Mouse (Mus musculus) heart, postnatal 0 days (tissue): ENCODE measurements around the gene Acrbp. TPM values are rescaled to one million over a fixed set of nuclear protein-coding genes. Genes with fewer than 3 reads are reported as not detected.
A peak's percentile ranks its signal among the peaks of the same experiment; 100 is the strongest.

Source experiments
- ATAC-seq: fragments of 200-750 bp; cut with Nextera tagmentation; 2 replicates; pipeline ENCODE4 v1.8.0; 2017; ENCODE audit warnings: low read depth, moderate number of reproducible peaks, moderate library complexity; ENCODE audit not compliant: insufficient read depth
- DNase-seq: peaks from one replicate; pipeline ENCODE4 v3.0.0-alpha.2; 2016; ENCODE audit warnings: low spot score
- H3K27ac ChIP-seq: fragments of 300-500 bp; sonication (generic); 2 replicates; pipeline ENCODE4 v1.5.1; 2014; ENCODE audit warnings: low read depth, mild to moderate bottlenecking
- H3K27me3 ChIP-seq: fragments of 300-500 bp; sonication (generic); 2 replicates; pipeline ENCODE4 v1.6.1; 2014; ENCODE audit warnings: low read length, mixed read lengths; ENCODE audit not compliant: control insufficient read depth, insufficient read depth
- H3K36me3 ChIP-seq: fragments of 300-500 bp; sonication (generic); replicated peaks from 2 replicates; pipeline ENCODE4 v1.6.1; 2014; ENCODE audit warnings: low read length, mixed read lengths; ENCODE audit not compliant: control insufficient read depth, insufficient read depth
- H3K4me1 ChIP-seq: fragments of 300-500 bp; sonication (generic); 2 replicates; pipeline ENCODE4 v1.6.1; 2014; ENCODE audit warnings: antibody characterized with exemption; ENCODE audit not compliant: control insufficient read depth, insufficient read depth
- H3K4me2 ChIP-seq: fragments of 300-500 bp; sonication (generic); 2 replicates; pipeline ENCODE4 v1.6.1; 2014; ENCODE audit warnings: low read depth, mild to moderate bottlenecking, low read length, moderate library complexity
- H3K4me3 ChIP-seq: fragments of 300-500 bp; sonication (generic); 2 replicates; pipeline ENCODE4 v1.5.1; 2014; ENCODE audit warnings: low read depth, low read length
- H3K9ac ChIP-seq: fragments of 300-500 bp; sonication (generic); replicated peaks from 2 replicates; pipeline ENCODE4 v1.6.1; 2014; ENCODE audit warnings: low read depth, low read length, mixed read lengths
- H3K9me3 ChIP-seq: fragments of 300-500 bp; sonication (generic); replicated peaks from 2 replicates; pipeline ENCODE4 v1.6.1; 2016; ENCODE audit warnings: low read length; ENCODE audit not compliant: control insufficient read depth
- CTCF ChIP-seq: IDR thresholded peaks from 2 replicates; pipeline ENCODE4 v1.5.1; 2016; ENCODE audit warnings: antibody characterized with exemption, control low read depth, low read depth
- EP300 ChIP-seq: IDR thresholded peaks from 2 replicates; pipeline ENCODE4 v1.6.1; 2016; ENCODE audit warnings: antibody characterized with exemption, low read depth
- whole genome bisulfite sequencing: fragments of 180-500 bp; shearing (Covaris S2); extraction: QIAGEN DNeasy Blood & Tissue Kit; methylation state at CpG from one replicate; pipeline ENCODE4 v1.1.7; 2014; 5-methylcytosine and 5-hydroxymethylcytosine counted together
- polyA plus RNA-seq: library from polyadenylated mRNA; unstranded; fragments of >200 nt; fragmentation: Nextera tagmentation; extraction: Ambion mirVana; gene quantifications from 2 replicates; pipeline ENCODE4 v1.2.1, GENCODE M21; 2015
- total RNA-seq: library from RNA; depleted of rRNA; stranded (reverse); fragments of >200 nt; gene quantifications from 2 replicates; pipeline ENCODE4 v1.2.3, GENCODE M21; 2014; ENCODE audit warnings: low replicate concordance

Acrbp gene
- total and polyA plus RNA-seq, 2 experiments from 2014 or later: 2.6 to 2.7 TPM

GRCm38 (mm10) chr6:125082801-125083386, 33.4 kb downstream of the Acrbp start:
- H3K36me3 ChIP-seq: no peaks in the 10 kb centered on the region
- H3K4me1 ChIP-seq: no peaks in the 10 kb centered on the region
- no peak overlapping the region for H3K27ac ChIP-seq
- H3K4me2 ChIP-seq: no peak overlapping the region
- DNase-seq (no peak), ATAC-seq (no peak)
- H3K9me3 ChIP-seq: no peaks in the 10 kb centered on the region
- no peak for TF ChIP-seq EP300
- no peak for TF ChIP-seq CTCF
- no peak overlapping the region for H3K4me3 ChIP-seq
- no peaks in the 10 kb centered on the region for H3K27me3 ChIP-seq
- H3K9ac ChIP-seq: no peak overlapping the region
- WGBS: 85% methylated on average over 7 of the region's 7 CpGs

- Histone ChIP-seq H3K27ac (no peak overlapping the region), H3K4me3 (no peak overlapping the region), H3K27me3 (no peaks in the 10 kb centered on the region), H3K9ac (no peak overlapping the region), H3K4me1 (0 out of 2 replicates have a peak, but pooled peaks cover 11% of the 10 kb centered on the region), H3K4me2 (no peak overlapping the region), H3K36me3 (no peaks in the 10 kb centered on the region), H3K9me3 (no peaks in the 10 kb centered on the region)
- peak; percentile 79 for DNase-seq
- no peak; the same call in 1 of the 2 replicates for ATAC-seq
- TF ChIP-seq CTCF (peak; percentile 92), EP300 (no peak)
- WGBS: 5% methylated on average over 4 of the region's 4 CpGs
These were observed 34.9 kb downstream of the Acrbp start for GRCm38 (mm10) chr6:125084424-125084823.

- no peaks in the 10 kb centered on the region for H3K9me3 ChIP-seq
- TF ChIP-seq EP300 (no peak), CTCF (no peak)
- no peaks in the 10 kb centered on the region for H3K27me3 ChIP-seq
- no peaks in the 10 kb centered on the region for H3K36me3 ChIP-seq
- ATAC-seq (no peak), DNase-seq (no peak)
- peaks cover 26% of the 10 kb centered on the region for H3K4me1 ChIP-seq
- H3K27ac ChIP-seq: peak overlapping the region; percentile 92
- H3K4me2 ChIP-seq: no peak overlapping the region
- H3K4me3 ChIP-seq: no peak overlapping the region
- H3K9ac ChIP-seq: no peak overlapping the region
- 76% methylated on average over 3 of the region's 3 CpGs for WGBS
These were observed 38.4 kb downstream of the Acrbp start for GRCm38 (mm10) chr6:125087937-125088336.

GRCm38 (mm10) chr6:125088561-125089321, 39.3 kb downstream of the Acrbp start:
- DNase-seq: peak; percentile 93
- WGBS: 4% methylated on average over 18 of the region's 20 CpGs
- no peak overlapping the region for H3K9ac ChIP-seq

GRCm38 (mm10) chr6:125089521-125090321, 40.2 kb downstream of the Acrbp start:
- 3% methylated on average over 15 of the region's 15 CpGs for WGBS
- DNase-seq (peak; percentile 90), ATAC-seq (peak; percentile 62)
- Histone ChIP-seq H3K4me3 (peak overlapping the region; percentile 4), H3K9ac (peak overlapping the region; percentile 11; the same call in 1 of the 2 replicates), H3K4me1 (peaks cover 26% of the 10 kb centered on the region), H3K4me2 (peak overlapping the region; percentile 44), H3K27me3 (no peaks in the 10 kb centered on the region), H3K9me3 (no peaks in the 10 kb centered on the region), H3K36me3 (no peaks in the 10 kb centered on the region), H3K27ac (peak overlapping the region; percentile 92)
- TF ChIP-seq EP300 (peak; percentile 77), CTCF (no peak)

More at GRCm38 (mm10) chr6:125088561-125089321, 39.3 kb downstream of the Acrbp start:
- peak overlapping the region; percentile 92 for H3K27ac ChIP-seq
- peak; percentile 82 for ATAC-seq
- H3K4me1 ChIP-seq: peaks cover 26% of the 10 kb centered on the region
- H3K36me3 ChIP-seq: no peaks in the 10 kb centered on the region
- H3K4me3 ChIP-seq: no peak overlapping the region
- TF ChIP-seq EP300: no peak; the same call in 1 of the 2 replicates
- peak; percentile 31 for TF ChIP-seq CTCF
- no peaks in the 10 kb centered on the region for H3K27me3 ChIP-seq
- no peaks in the 10 kb centered on the region for H3K9me3 ChIP-seq
- H3K4me2 ChIP-seq: peak overlapping the region; percentile 44
